Mouse (Mus musculus) E14TG2a.4 (cell line): ENCODE results near the gene Napsa.

Experiments used
- CTCF ChIP-seq: conservative IDR thresholded peaks from 2 replicates; pipeline ENCODE4 v1.5.1; 2014; ENCODE audit warnings: low read length
- NANOG ChIP-seq: IDR thresholded peaks from 2 replicates; pipeline ENCODE4 v1.6.1; 2014; ENCODE audit warnings: borderline replicate concordance, low read length, mixed read lengths
- POU5F1 ChIP-seq: IDR thresholded peaks from 2 replicates; pipeline ENCODE4 v1.6.1; 2014; ENCODE audit warnings: low read length, borderline replicate concordance

DNA sequence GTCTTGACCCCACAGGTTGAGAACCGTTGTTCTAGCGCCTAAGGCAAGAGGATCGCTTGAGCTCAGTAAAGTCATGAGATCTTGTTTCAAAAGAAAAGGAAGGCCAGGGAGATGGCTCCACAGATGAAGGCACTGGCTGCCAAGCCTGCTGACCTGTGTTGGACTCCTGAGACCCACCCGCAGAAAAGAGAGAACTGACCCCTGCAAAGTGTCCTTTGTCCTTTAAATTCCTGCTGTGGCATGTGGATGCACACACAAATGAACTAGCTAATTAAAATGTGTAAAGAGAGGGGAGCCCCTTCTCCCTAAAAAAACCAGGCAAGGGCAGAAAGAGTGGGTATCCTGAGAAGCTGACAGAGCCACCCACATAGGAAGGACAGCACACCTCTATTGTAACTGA, 369 bp upstream of the Napsa start:
- TF ChIP-seq CTCF (no peak), POU5F1 (no peak), NANOG (no peak)
